10 mouse cellular contexts compared by ENCODE assay signal in genomic region chr7:24845713-24846112, GRCm38 (mm10). TPM values are rescaled to one million over a fixed set of nuclear protein-coding genes. Genes with fewer than 3 reads are reported as not detected.
A peak's percentile ranks its signal among the peaks of the same experiment; 100 is the strongest.
DNase-seq lines count a peak whose midpoint lies in the region; ATAC-seq and TF ChIP-seq lines count a peak whose summit lies in the region.
"Had no signal": no experiment of that assay in that cellular context is flagged by ENCODE, and none has a peak within 500 bp of the region (broad histone marks: within the 10 kb centered on the region; RNA-seq: fewer than 3 reads in every experiment).

No protein-coding gene starts in this region.

- H3K4me1 ChIP-seq in heart, embryonic 12.5 days (replicated peaks): 0 out of 2 replicates have a peak, but pooled peaks cover 4% of the 10 kb centered on the region
- no peaks in the 10 kb centered on the region for H3K4me1 ChIP-seq in heart, adult 2 months (ENCODE audit: control insufficient read depth, insufficient read depth, low read length)
- H3K4me1 ChIP-seq in E14TG2a.4 (replicated peaks; ENCODE audit: low read depth, low read length): peaks cover 58% of the 10 kb centered on the region
- peaks cover 21% of the 10 kb centered on the region for H3K4me1 ChIP-seq in liver, postnatal 0 days (ENCODE audit: insufficient read depth)

- H3K27ac ChIP-seq in heart, embryonic 12.5 days (ENCODE audit: poor library complexity, severe bottlenecking): no peak overlapping the region
- no peak overlapping the region for H3K27ac ChIP-seq in heart, adult 2 months
- H3K27ac ChIP-seq in liver, postnatal 0 days (ENCODE audit: low read depth): no peak overlapping the region

- H3K79me2 ChIP-seq in heart, adult 2 months (replicated peaks; ENCODE audit: control insufficient read depth, insufficient read depth, low read length): no peaks in the 10 kb centered on the region

- H3K4me2 ChIP-seq in heart, embryonic 12.5 days: no peak overlapping the region
- no peak overlapping the region for H3K4me2 ChIP-seq in liver, postnatal 0 days (ENCODE audit: low read depth, low read length)

- TF ChIP-seq CTCF in heart, adult 2 months (IDR thresholded peaks at IDR 0.05): no peak
- TF ChIP-seq CTCF in E14TG2a.4 (conservative IDR thresholded peaks at IDR 0.05; ENCODE audit: low read length): peak; percentile 36
- peak; percentile 70 for TF ChIP-seq CTCF in liver, postnatal 0 days (IDR thresholded peaks at IDR 0.05; ENCODE audit: low read depth)

- intact Hi-C loops in heart, adult 2 months (cut with DNase I): no loop called here

- no peaks in the 10 kb centered on the region; the same call in 1 of the 2 replicates for H3K27me3 ChIP-seq in heart, embryonic 12.5 days (replicated peaks)
- H3K27me3 ChIP-seq in heart, adult 2 months (ENCODE audit: control insufficient read depth, insufficient read depth, low read length): no peaks in the 10 kb centered on the region
- H3K27me3 ChIP-seq in E14TG2a.4 (ENCODE audit: insufficient read depth, low read length): no peaks in the 10 kb centered on the region
- no peaks in the 10 kb centered on the region for H3K27me3 ChIP-seq in liver, postnatal 0 days (ENCODE audit: insufficient read depth, low read length)

- H3K9ac ChIP-seq in heart, embryonic 12.5 days: no peak overlapping the region
- H3K9ac ChIP-seq in heart, adult 2 months (ENCODE audit: low read depth, low read length): no peak overlapping the region
- H3K9ac ChIP-seq in liver, postnatal 0 days (replicated peaks): no peak overlapping the region

- WGBS in heart, embryonic 12.5 days: 2% methylated on average over 6 of the region's 6 CpGs
- WGBS in heart, adult 2 months: 4% methylated on average over 6 of the region's 6 CpGs
- 5% methylated on average over 6 of the region's 6 CpGs for WGBS in liver, postnatal 0 days (ENCODE audit: insufficient replicate concordance)

- TF ChIP-seq EP300 in heart, adult 2 months (IDR thresholded peaks at IDR 0.05; ENCODE audit: insufficient read depth, low read depth, low read length): no peak
- TF ChIP-seq EP300 in liver, postnatal 0 days (IDR thresholded peaks at IDR 0.05; ENCODE audit: low read depth): no peak

- ATAC-seq in heart, embryonic 12.5 days (ENCODE audit: insufficient number of reproducible peaks, low FRiP score): peak; percentile 72
- peak; percentile 68 for ATAC-seq in liver, postnatal 0 days

- TF ChIP-seq POLR2A in heart, adult 2 months (IDR thresholded peaks at IDR 0.05; ENCODE audit: insufficient read depth, low read depth, low read length): no peak

- H3K36me3 ChIP-seq in heart, embryonic 12.5 days: no peaks in the 10 kb centered on the region
- no peaks in the 10 kb centered on the region for H3K36me3 ChIP-seq in heart, adult 2 months (ENCODE audit: control insufficient read depth, insufficient read depth, low read length)
- H3K36me3 ChIP-seq in E14TG2a.4 (ENCODE audit: insufficient read depth, low read length): 0 out of 2 replicates have a peak, but pooled peaks cover 3% of the 10 kb centered on the region
- no peaks in the 10 kb centered on the region for H3K36me3 ChIP-seq in liver, postnatal 0 days (replicated peaks; ENCODE audit: insufficient read depth, low read length)

- H3K4me3 ChIP-seq in heart, embryonic 12.5 days: no peak overlapping the region
- H3K4me3 ChIP-seq in heart, adult 2 months: no peak overlapping the region
- H3K4me3 ChIP-seq in E14TG2a.4 (replicated peaks; ENCODE audit: low read length): no peak overlapping the region
- H3K4me3 ChIP-seq in liver, postnatal 0 days (ENCODE audit: low read depth, low read length): no peak overlapping the region

- no peak for DNase-seq in heart, adult 2 months
- DNase-seq in embryo, embryonic 10.5 days (ENCODE audit: low spot score): peak; percentile 76
- peak; percentile 59 for DNase-seq in liver, postnatal 0 days
- DNase-seq in kidney, adult 8-10 months: no peak
- no peak for DNase-seq in spleen, adult 12 weeks (ENCODE audit: low spot score)
- DNase-seq in adrenal gland, postnatal 4 days (ENCODE audit: low spot score in 2 of 2): no peak
- DNase-seq: spleen, adult 18-20 months had no signal

- H3K9me3 ChIP-seq in heart, embryonic 12.5 days (replicated peaks): no peaks in the 10 kb centered on the region
- no peaks in the 10 kb centered on the region for H3K9me3 ChIP-seq in E14TG2a.4 (ENCODE audit: low read length)
- no peaks in the 10 kb centered on the region for H3K9me3 ChIP-seq in liver, postnatal 0 days (ENCODE audit: low read length)

RNA-seq across cellular contexts. Expression of gene Gm9844, which starts 16.3 kb away (rescaled TPM):
- 12.6 and 13.6 TPM in 2 replicates for polyA plus RNA-seq in heart, embryonic 12.5 days (2016; fragmentation: Nextera tagmentation; extraction: Ambion mirVana)
- not detected for total RNA-seq in heart, adult 2 months (2021)
- polyA plus RNA-seq in heart, adult 2 months (2012; rRNA removed): 0.67 and 0.68 TPM in 2 replicates
- 1.6 and 2.7 TPM in 2 replicates for polyA plus RNA-seq in liver, postnatal 0 days (2015; fragmentation: Nextera tagmentation; extraction: Ambion mirVana)
- under 1 TPM in 1 of 2 experiments, not detected in 1; 0.92 TPM for total RNA-seq in adrenal gland, postnatal 4 days (2021)

RNA-seq across cellular contexts. Expression of gene Lypd4, which starts 24.0 kb away (rescaled TPM):
- polyA plus RNA-seq in heart, embryonic 12.5 days (2016; fragmentation: Nextera tagmentation; extraction: Ambion mirVana): not detected in 2 replicates
- not detected for total RNA-seq in heart, adult 2 months (2021)
- polyA plus RNA-seq in heart, adult 2 months (2012; rRNA removed): 0.12 and 0.53 TPM in 2 replicates
- not detected in 2 replicates for polyA plus RNA-seq in liver, postnatal 0 days (2015; fragmentation: Nextera tagmentation; extraction: Ambion mirVana)
- total RNA-seq in adrenal gland, postnatal 4 days (2021): not detected
- total RNA-seq: layer of hippocampus, adult 18-20 months had no signal

RNA-seq across cellular contexts. Expression of gene Dmrtc2, which starts 24.1 kb away (rescaled TPM):
- not detected in 2 replicates for polyA plus RNA-seq in heart, embryonic 12.5 days (2016; fragmentation: Nextera tagmentation; extraction: Ambion mirVana)
- not detected for total RNA-seq in heart, adult 2 months (2021)
- not detected in 2 replicates for polyA plus RNA-seq in heart, adult 2 months (2012; rRNA removed)
- polyA plus RNA-seq in liver, postnatal 0 days (2015; fragmentation: Nextera tagmentation; extraction: Ambion mirVana): not detected in 2 replicates
- total RNA-seq in adrenal gland, postnatal 4 days (2021): under 1 TPM in 1 of 2 experiments, not detected in 1; 0.17 TPM
- total RNA-seq: layer of hippocampus, adult 18-20 months had no signal

RNA-seq across cellular contexts. Expression of gene Rps19, which starts 38.5 kb away (rescaled TPM):
- polyA plus RNA-seq in heart, embryonic 12.5 days (2016; fragmentation: Nextera tagmentation; extraction: Ambion mirVana): 1,145 and 1,216 TPM in 2 replicates
- total RNA-seq in heart, adult 2 months (2021): 100 to 1,000 TPM; 505 to 584 TPM
- 243 and 256 TPM in 2 replicates for polyA plus RNA-seq in heart, adult 2 months (2012; rRNA removed)
- 1,140 and 1,164 TPM in 2 replicates for polyA plus RNA-seq in liver, postnatal 0 days (2015; fragmentation: Nextera tagmentation; extraction: Ambion mirVana)
- 1,000 to 10,000 TPM; 1,415 to 1,431 TPM for total RNA-seq in adrenal gland, postnatal 4 days (2021)

RNA-seq across cellular contexts. Expression of gene Cd79a, which starts 51.5 kb away (rescaled TPM):
- polyA plus RNA-seq in heart, embryonic 12.5 days (2016; fragmentation: Nextera tagmentation; extraction: Ambion mirVana): 0.15 TPM in 1 of 2 replicates, not detected in the other
- 1 to 10 TPM; 1.1 to 1.7 TPM for total RNA-seq in heart, adult 2 months (2021)
- polyA plus RNA-seq in heart, adult 2 months (2012; rRNA removed): 5.1 and 15.6 TPM in 2 replicates
- 32.0 and 34.0 TPM in 2 replicates for polyA plus RNA-seq in liver, postnatal 0 days (2015; fragmentation: Nextera tagmentation; extraction: Ambion mirVana)
- total RNA-seq in adrenal gland, postnatal 4 days (2021): 1 to 10 TPM; 1.1 to 3.2 TPM

Comparison
In these comparisons a context has a peak if more than half of its experiments do, and no peak if none do; other contexts are left out.
1. DNase-seq: peak in embryo, embryonic 10.5 days (single experiment) and liver, postnatal 0 days (single experiment); none in heart, adult 2 months (0 of 2), kidney, adult 8-10 months (0 of 2), spleen, adult 12 weeks (single experiment) and adrenal gland, postnatal 4 days (0 of 2).